Mouse (Mus musculus) lung, embryonic 14.5 days (tissue): ENCODE results near the gene Plxnb2. TPM values are rescaled to one million over a fixed set of nuclear protein-coding genes. Genes with fewer than 3 reads are reported as not detected.

ENCODE experiments used
- ATAC-seq: fragments of 200-750 bp; cut with Nextera tagmentation; 2 replicates; pipeline ENCODE4 v1.8.0; 2017; ENCODE audit warnings: mild to moderate bottlenecking, moderate TSS enrichment, moderate library complexity; ENCODE audit not compliant: insufficient read depth
- DNase-seq: peaks from one replicate; pipeline ENCODE4 v3.0.0-alpha.2; 2015
- H3K27ac ChIP-seq: fragments of 300-500 bp; sonication (generic); 2 replicates; pipeline ENCODE4 v1.5.1; 2014; ENCODE audit warnings: low read depth, mild to moderate bottlenecking, moderate library complexity
- H3K27me3 ChIP-seq: fragments of 300-500 bp; sonication (generic); 2 replicates; pipeline ENCODE4 v1.6.1; 2014; ENCODE audit warnings: low read length, control low read depth; ENCODE audit not compliant: insufficient read depth
- H3K36me3 ChIP-seq: fragments of 300-500 bp; sonication (generic); 2 replicates; pipeline ENCODE4 v1.6.1; 2014; ENCODE audit warnings: control low read depth; ENCODE audit not compliant: insufficient read depth
- H3K4me1 ChIP-seq: fragments of 300-500 bp; sonication (generic); 2 replicates; pipeline ENCODE4 v1.6.1; 2014; ENCODE audit warnings: antibody characterized with exemption, control low read depth; ENCODE audit not compliant: insufficient read depth
- H3K4me2 ChIP-seq: fragments of 300-500 bp; sonication (generic); 2 replicates; pipeline ENCODE4 v1.6.1; 2014; ENCODE audit warnings: mild to moderate bottlenecking
- H3K4me3 ChIP-seq: fragments of 300-500 bp; sonication (generic); 2 replicates; pipeline ENCODE4 v1.5.1; 2014; ENCODE audit warnings: low read depth, low read length
- H3K9ac ChIP-seq: fragments of 300-500 bp; sonication (generic); 2 replicates; pipeline ENCODE4 v1.6.1; 2014
- H3K9me3 ChIP-seq: fragments of 300-500 bp; sonication (generic); 2 replicates; pipeline ENCODE4 v1.6.1; 2016; ENCODE audit warnings: low read depth, low read length, control low read depth
- CTCF ChIP-seq: IDR thresholded peaks from 2 replicates; pipeline ENCODE4 v1.5.1; 2016; ENCODE audit warnings: antibody characterized with exemption, low read depth
- WGBS: fragments of 180-500 bp; shearing (Covaris S2); extraction: QIAGEN DNeasy Blood & Tissue Kit; methylation state at CpG from one replicate; pipeline ENCODE4 v1.1.7; 2014; 5-methylcytosine and 5-hydroxymethylcytosine counted together
- polyA plus RNA-seq: library from polyadenylated mRNA; unstranded; fragments of >200 nt; fragmentation: Nextera tagmentation; extraction: Ambion mirVana; gene quantifications from 2 replicates; pipeline ENCODE4 v1.2.1, GENCODE M21; 2014

Gene Plxnb2
- 149 and 156 TPM in 2 replicates for polyA plus RNA-seq

DNA sequence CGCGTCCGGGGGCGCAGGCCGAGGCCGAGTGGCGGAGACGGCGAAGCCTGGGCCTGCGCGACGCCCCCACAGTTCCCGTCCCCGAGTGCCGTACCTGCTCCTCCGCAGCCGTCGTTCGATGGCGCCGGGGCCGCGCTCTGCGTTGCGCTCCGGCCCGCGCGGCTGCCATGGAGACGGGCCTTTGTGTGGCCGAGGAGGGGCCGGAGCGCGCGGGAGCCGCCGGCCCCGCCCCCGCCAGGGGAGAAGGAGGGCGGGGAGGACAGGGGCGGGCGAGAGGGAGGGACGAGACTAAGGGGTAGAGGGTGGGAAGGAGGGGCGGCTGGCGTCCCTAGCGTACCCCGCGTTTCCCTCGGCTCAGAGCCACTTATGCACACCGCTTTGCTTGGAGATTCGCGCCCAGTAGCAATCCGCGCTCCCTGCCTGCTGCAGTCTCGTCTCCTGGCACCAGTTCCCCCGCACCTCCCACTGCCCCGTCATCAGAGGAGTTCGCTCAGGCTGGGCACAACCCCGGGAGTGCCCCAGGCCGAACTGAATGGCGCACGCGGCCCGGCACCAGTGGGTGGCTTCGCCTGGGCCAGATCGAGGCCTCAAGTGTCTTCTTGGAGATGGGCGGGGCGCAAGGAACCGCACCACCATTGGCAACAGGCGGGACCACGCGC, at the start of gene Plxnb2:
Gene Plxnb2 (minus strand): TSS at position 218 of the 659 bp plus-strand sequence.
- H3K4me1 ChIP-seq = peaks cover 28% of the 10 kb centered on the region
- H3K4me3 ChIP-seq = peak within 1 kb of the TSS; percentile 79
- DNase-seq (peak; percentile 94), ATAC-seq (peak; percentile 87)
- H3K9me3 ChIP-seq = no peaks in the 10 kb centered on the region
- H3K27ac ChIP-seq = peak within 1 kb of the TSS; percentile 90
- peak within 1 kb of the TSS; percentile 63 for H3K4me2 ChIP-seq
- H3K36me3 ChIP-seq = no peaks in the 10 kb centered on the region
- H3K27me3 ChIP-seq = no peaks in the 10 kb centered on the region
- TF ChIP-seq CTCF = no peak
- peak within 1 kb of the TSS; percentile 87 for H3K9ac ChIP-seq
- under 1% methylated on average over 62 of the region's 72 CpGs for WGBS

DNA sequence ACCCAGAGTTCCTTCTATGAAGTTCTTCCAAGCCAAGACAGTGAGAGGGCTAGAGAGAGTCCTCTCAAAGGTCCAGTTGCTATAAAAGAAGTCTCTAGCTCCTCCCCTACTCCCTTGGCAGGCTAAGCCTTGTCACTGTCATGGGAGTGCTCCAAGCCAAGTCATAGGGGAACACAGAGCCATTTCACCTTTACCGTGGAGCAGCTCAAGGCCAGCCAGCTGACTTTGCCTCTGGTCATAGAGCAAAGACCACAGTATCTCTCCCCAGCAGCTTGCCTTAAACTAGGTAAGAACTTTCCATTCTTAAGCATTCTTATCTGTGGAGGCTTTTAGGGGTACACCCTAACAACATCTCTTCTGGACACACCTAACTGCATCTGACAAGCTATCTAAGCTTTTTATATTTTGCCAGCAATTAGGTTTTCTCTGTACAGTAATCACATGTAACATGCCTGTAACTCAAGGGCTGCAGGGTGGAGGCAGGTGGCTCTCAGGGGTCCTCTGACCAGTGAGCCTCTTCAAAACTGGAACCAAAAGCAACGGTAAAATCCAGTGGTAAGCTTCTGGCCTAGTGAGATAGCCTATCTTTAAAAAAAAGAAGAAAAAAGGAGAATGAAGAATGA, 35.1 kb upstream of the Plxnb2 start:
- no peak for TF ChIP-seq CTCF

DNA sequence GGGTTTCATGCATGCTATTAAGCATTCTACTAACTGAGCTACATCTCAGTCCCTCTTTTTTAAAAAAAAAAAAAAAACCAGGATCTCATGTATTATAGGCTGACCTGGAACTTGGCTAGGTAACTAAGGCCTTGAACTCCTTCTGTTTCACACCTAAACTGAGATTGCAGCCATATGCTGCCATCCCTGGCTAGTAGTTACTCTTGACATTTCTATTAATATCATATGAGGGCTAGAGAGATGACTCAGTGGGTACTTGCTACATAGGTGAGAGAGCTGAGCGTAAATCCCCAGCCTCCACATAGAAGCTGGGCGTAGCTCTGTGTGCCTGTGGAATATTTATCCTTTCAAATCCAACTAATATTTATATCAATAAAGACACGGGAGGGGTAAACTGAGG, 34.4 kb upstream of the Plxnb2 start:
- DNase-seq (no peak), ATAC-seq (no peak)
- H3K4me3 ChIP-seq = no peak overlapping the region
- H3K27me3 ChIP-seq = no peaks in the 10 kb centered on the region
- no peak overlapping the region for H3K27ac ChIP-seq
- no peak overlapping the region for H3K4me2 ChIP-seq
- H3K4me1 ChIP-seq = no peaks in the 10 kb centered on the region
- 90% methylated on average over 3 of the region's 3 CpGs for WGBS
- peaks cover 13% of the 10 kb centered on the region for H3K36me3 ChIP-seq
- TF ChIP-seq CTCF = no peak
- H3K9me3 ChIP-seq = no peaks in the 10 kb centered on the region
- H3K9ac ChIP-seq = no peak overlapping the region

More for the DNA sequence above, 35.1 kb upstream of the Plxnb2 start:
- Histone ChIP-seq H3K27ac (no peak overlapping the region), H3K4me1 (no peaks in the 10 kb centered on the region), H3K4me3 (no peak overlapping the region), H3K4me2 (no peak overlapping the region), H3K9ac (no peak overlapping the region), H3K27me3 (no peaks in the 10 kb centered on the region), H3K9me3 (no peaks in the 10 kb centered on the region), H3K36me3 (peaks cover 13% of the 10 kb centered on the region)
- 87% methylated on average over 2 of the region's 2 CpGs for WGBS
- ATAC-seq = no peak
- no peak for DNase-seq

GRCm38 (mm10) chr15:89213517-89213916, 32.9 kb upstream of the Plxnb2 start:
- H3K27me3 ChIP-seq = no peaks in the 10 kb centered on the region
- no peak overlapping the region for H3K27ac ChIP-seq
- H3K36me3 ChIP-seq = peaks cover 13% of the 10 kb centered on the region
- ATAC-seq (no peak), DNase-seq (no peak)
- no peaks in the 10 kb centered on the region for H3K4me1 ChIP-seq
- H3K4me2 ChIP-seq = no peak overlapping the region
- WGBS = 79% methylated on average over 3 of the region's 3 CpGs
- no peak for TF ChIP-seq CTCF
- H3K9me3 ChIP-seq = no peaks in the 10 kb centered on the region
- H3K4me3 ChIP-seq = no peak overlapping the region
- H3K9ac ChIP-seq = no peak overlapping the region

- 61% methylated on average over 6 of the region's 6 CpGs for WGBS
- H3K4me3 ChIP-seq = peak overlapping the region; percentile 94
- ATAC-seq (no peak), DNase-seq (peak; percentile 5)
- no peaks in the 10 kb centered on the region for H3K9me3 ChIP-seq
- peak overlapping the region; percentile 92 for H3K9ac ChIP-seq
- no peaks in the 10 kb centered on the region for H3K4me1 ChIP-seq
- H3K27ac ChIP-seq = no peak overlapping the region
- no peak for TF ChIP-seq CTCF
- no peaks in the 10 kb centered on the region for H3K27me3 ChIP-seq
- H3K4me2 ChIP-seq = peak overlapping the region; percentile 85
- peaks cover 13% of the 10 kb centered on the region for H3K36me3 ChIP-seq
Measured at GRCm38 (mm10) chr15:89212495-89212894, 31.9 kb upstream of the Plxnb2 start.

GRCm38 (mm10) chr15:89211716-89212461, 31.3 kb upstream of the Plxnb2 start:
- Histone ChIP-seq H3K4me1 (no peaks in the 10 kb centered on the region), H3K27ac (peak overlapping the region; percentile 89), H3K4me2 (peak overlapping the region; percentile 85), H3K9ac (peak overlapping the region; percentile 92), H3K27me3 (no peaks in the 10 kb centered on the region), H3K4me3 (peak overlapping the region; percentile 94), H3K9me3 (no peaks in the 10 kb centered on the region), H3K36me3 (peaks cover 13% of the 10 kb centered on the region)
- under 1% methylated on average over 35 of the region's 35 CpGs for WGBS
- TF ChIP-seq CTCF = no peak
- ATAC-seq (peak; percentile 62), DNase-seq (peak; percentile 39)
